Mouse (Mus musculus) stomach, postnatal 0 days (tissue): ENCODE results near the gene Senp6.

ENCODE experiments used
- CTCF ChIP-seq: IDR thresholded peaks from 2 replicates; pipeline ENCODE4 v1.5.1; 2016; ENCODE audit warnings: antibody characterized with exemption, low read depth, mild to moderate bottlenecking, moderate library complexity
- EP300 ChIP-seq: optimal IDR thresholded peaks from 2 replicates; pipeline ENCODE3; 2016; ENCODE audit warnings: antibody characterized with exemption

DNA sequence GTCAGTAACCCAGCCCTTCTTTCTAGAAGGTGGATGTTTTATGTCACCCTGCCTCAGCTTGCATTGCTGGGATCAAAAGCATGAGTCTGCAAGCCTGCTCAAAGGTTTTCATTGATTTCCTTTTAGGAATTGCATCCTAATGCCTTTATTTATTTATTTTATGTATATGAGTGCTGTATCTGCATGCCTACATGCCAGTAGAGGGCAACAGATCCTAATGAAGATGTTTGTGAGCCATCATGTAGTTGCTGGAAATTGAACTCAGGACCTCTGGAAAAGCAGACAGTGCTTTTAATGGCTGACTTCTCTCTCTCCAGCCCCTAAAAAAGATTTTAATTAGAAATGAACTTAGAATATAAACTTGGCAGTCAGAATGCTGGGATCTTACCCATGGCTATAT lies 8.2 kb downstream of the Senp6 start:
- TF ChIP-seq CTCF (peak; percentile 69), EP300 (no peak)
